Mouse (Mus musculus): ENCODE measurements around the gene Col6a2. TPM values are rescaled to one million over a fixed set of nuclear protein-coding genes. Genes with fewer than 3 reads are reported as not detected.

The Col6a2 gene
- polyA plus RNA-seq, 1 experiment: 628 TPM

DNA sequence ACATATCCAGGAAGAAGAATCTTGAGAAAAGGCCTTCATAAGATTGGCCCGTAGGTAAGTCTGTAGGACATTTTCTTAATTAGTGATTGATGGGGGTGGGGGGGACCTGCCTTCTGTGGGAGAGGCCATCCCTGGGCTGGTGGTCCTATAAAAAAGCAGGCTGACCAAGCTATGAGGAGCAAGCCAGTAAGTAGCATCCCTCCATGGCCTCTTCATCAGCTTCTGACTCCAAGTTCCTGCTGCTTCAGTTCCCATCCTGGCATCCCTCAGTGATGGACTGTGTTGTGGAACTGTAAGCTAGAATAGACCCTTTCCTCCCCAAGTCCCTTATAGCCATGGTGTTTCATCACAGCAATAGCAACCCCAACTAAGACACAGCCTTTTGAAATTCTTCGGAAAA, 16.5 kb upstream of the Col6a2 start:
- Histone ChIP-seq H3K27ac (ENCODE audit: insufficient read depth, low read length) (no peak overlapping the region), H3K4me1 (ENCODE audit: control insufficient read depth, insufficient read depth, low read length) (peaks cover 22% of the 10 kb centered on the region), H3K4me3 (ENCODE audit: insufficient read depth, low read length) (no peak overlapping the region)
- TF ChIP-seq CTCF (IDR thresholded peaks at IDR 0.05; ENCODE audit: borderline replicate concordance, insufficient read depth, low read length) (no peak), POLR2A (IDR thresholded peaks at IDR 0.05; ENCODE audit: low read depth, low read length) (no peak)

DNA sequence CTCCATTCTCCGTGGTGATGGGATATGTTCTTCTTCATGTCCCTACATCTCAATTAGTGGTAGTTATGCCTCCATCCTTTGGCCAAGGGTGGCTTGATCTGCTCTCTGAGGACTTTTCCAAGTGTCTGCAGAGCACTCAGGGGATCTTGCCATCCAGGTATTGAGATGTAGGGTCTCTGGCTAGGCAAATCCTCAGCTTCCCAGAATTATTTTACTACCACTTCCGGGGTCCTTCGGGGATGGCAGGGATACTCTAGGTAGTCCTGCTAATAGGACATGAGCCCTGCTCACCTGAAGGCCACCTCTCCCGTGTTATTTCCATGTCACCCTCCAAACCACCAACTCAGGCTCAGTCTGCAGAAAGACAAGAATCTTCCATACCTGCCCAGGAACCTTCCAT, 13.2 kb upstream of the Col6a2 start:
- peak overlapping the region; percentile 32 for H3K27ac ChIP-seq (ENCODE audit: insufficient read depth, low read length)
- peaks cover 26% of the 10 kb centered on the region for H3K4me1 ChIP-seq (ENCODE audit: control insufficient read depth, insufficient read depth, low read length)
- TF ChIP-seq CTCF (IDR thresholded peaks at IDR 0.05; ENCODE audit: borderline replicate concordance, insufficient read depth, low read length): no peak
- TF ChIP-seq POLR2A (IDR thresholded peaks at IDR 0.05; ENCODE audit: low read depth, low read length): no peak

GRCm38 (mm10) chr10:76636026-76636425, 12.6 kb upstream of the Col6a2 start:
- TF ChIP-seq CTCF (IDR thresholded peaks at IDR 0.05; ENCODE audit: borderline replicate concordance, insufficient read depth, low read length) (no peak), POLR2A (IDR thresholded peaks at IDR 0.05; ENCODE audit: low read depth, low read length) (no peak)
- no peak overlapping the region for H3K4me3 ChIP-seq (ENCODE audit: insufficient read depth, low read length)
- H3K4me1 ChIP-seq (ENCODE audit: control insufficient read depth, insufficient read depth, low read length): peaks cover 26% of the 10 kb centered on the region
- peak overlapping the region; percentile 32 for H3K27ac ChIP-seq (ENCODE audit: insufficient read depth, low read length)

More for the DNA sequence above, 13.2 kb upstream of the Col6a2 start:
- no peak overlapping the region for H3K4me3 ChIP-seq (ENCODE audit: insufficient read depth, low read length)

DNA sequence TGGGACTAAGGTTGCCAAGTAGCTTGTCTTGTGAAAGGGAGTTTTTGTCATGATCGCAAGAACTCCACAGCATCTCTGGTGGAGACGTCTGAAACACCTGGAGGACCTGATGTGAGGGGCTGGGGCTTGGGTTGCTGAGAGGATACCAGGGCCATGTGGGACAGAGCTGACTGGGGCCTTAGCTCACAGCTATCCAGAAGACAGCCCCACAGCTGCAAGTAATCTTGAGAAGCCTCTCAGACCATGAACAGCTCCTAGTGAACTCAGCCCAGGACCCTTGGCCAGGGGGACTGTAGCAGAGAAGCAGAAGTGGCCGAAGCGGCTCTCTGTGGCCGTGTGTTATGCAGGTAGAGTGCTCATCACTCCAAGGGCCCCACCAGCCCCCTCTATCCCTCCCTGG, 11.2 kb upstream of the Col6a2 start:
- peaks cover 26% of the 10 kb centered on the region for H3K4me1 ChIP-seq (ENCODE audit: control insufficient read depth, insufficient read depth, low read length)
- H3K27ac ChIP-seq (ENCODE audit: insufficient read depth, low read length): peak overlapping the region; percentile 51
- H3K4me3 ChIP-seq (ENCODE audit: insufficient read depth, low read length): no peak overlapping the region
- TF ChIP-seq POLR2A (IDR thresholded peaks at IDR 0.05; ENCODE audit: low read depth, low read length) (no peak), CTCF (IDR thresholded peaks at IDR 0.05; ENCODE audit: borderline replicate concordance, insufficient read depth, low read length) (no peak)

DNA sequence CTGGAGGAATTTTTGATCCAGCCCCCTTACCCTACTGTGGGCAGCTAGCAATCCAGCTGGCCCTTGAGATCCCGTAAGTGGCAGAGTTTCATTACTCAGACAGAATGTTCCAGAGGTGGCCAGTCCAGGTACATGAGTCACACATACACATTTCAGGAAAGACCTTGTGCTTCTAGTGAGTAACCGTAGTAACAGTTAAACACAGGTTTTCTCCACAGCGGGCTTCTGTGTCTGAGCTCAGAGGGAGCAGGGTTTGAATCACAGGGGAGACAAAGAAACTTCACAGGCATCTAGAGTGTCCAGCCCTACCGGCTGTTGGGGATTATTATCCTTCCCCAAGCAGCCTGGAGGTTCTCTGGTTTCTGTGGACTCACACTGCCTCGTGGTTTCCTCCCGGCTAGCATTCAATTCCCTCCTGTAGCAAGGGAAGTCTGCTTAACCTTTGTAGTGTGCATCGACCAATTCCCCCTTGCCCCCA, 10.7 kb upstream of the Col6a2 start:
- Histone ChIP-seq H3K27ac (ENCODE audit: insufficient read depth, low read length) (peak overlapping the region; percentile 51), H3K4me1 (ENCODE audit: control insufficient read depth, insufficient read depth, low read length) (peaks cover 26% of the 10 kb centered on the region), H3K4me3 (ENCODE audit: insufficient read depth, low read length) (no peak overlapping the region)
- TF ChIP-seq POLR2A (IDR thresholded peaks at IDR 0.05; ENCODE audit: low read depth, low read length) (no peak), CTCF (IDR thresholded peaks at IDR 0.05; ENCODE audit: borderline replicate concordance, insufficient read depth, low read length) (no peak)

GRCm38 (mm10) chr10:76632630-76633029, 9.2 kb upstream of the Col6a2 start:
- peak overlapping the region; percentile 51; the same call in 1 of the 2 replicates for H3K27ac ChIP-seq (ENCODE audit: insufficient read depth, low read length)

DNA sequence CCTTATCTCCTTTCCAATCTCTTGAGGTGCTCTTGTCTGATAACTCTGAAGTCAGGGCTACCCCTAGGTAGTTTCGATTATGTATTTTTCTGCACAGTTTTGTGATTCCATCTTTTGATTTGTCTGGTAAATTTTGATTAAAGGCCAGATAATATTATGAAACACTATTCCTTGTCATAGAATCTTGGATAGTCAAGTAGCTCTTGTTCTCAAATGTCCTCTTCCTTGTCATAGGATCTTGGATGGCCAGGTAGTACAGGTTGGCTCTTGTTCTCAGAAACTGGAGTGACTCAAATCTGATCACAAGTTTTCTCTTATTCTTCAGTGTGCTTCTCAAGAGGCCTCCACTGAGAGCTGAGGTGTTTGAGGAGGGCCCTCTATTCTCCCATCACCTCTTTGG, 7.2 kb upstream of the Col6a2 start:
- H3K27ac ChIP-seq (ENCODE audit: insufficient read depth, low read length): no peak overlapping the region

More at GRCm38 (mm10) chr10:76632630-76633029, 9.2 kb upstream of the Col6a2 start:
- TF ChIP-seq POLR2A (IDR thresholded peaks at IDR 0.05; ENCODE audit: low read depth, low read length): no peak
- no peak for TF ChIP-seq CTCF (IDR thresholded peaks at IDR 0.05; ENCODE audit: borderline replicate concordance, insufficient read depth, low read length)
- H3K4me1 ChIP-seq (ENCODE audit: control insufficient read depth, insufficient read depth, low read length): peaks cover 26% of the 10 kb centered on the region
- H3K4me3 ChIP-seq (ENCODE audit: insufficient read depth, low read length): no peak overlapping the region

DNA sequence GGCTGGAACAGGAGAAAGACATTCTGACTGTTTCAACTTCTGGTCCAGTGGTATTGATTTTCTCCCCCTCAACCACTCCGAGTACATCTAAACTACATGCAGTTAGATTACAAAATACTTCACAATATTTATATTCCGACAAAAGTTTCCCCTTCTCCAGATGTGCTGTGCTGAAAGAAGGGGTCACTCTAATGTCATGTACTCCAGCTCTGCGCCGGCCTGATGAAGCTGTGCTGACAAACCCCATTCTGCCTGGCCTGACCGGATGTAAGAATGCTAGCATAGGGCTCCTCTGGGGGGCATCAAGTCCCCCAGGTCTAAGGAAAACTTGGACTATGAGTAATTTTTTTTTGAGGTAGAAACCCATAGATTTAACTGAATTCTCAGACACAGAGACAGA, 4.3 kb upstream of the Col6a2 start:
- TF ChIP-seq POLR2A (IDR thresholded peaks at IDR 0.05; ENCODE audit: low read depth, low read length) (no peak), CTCF (IDR thresholded peaks at IDR 0.05; ENCODE audit: borderline replicate concordance, insufficient read depth, low read length) (no peak)
- no peak overlapping the region for H3K27ac ChIP-seq (ENCODE audit: insufficient read depth, low read length)
- H3K4me3 ChIP-seq (ENCODE audit: insufficient read depth, low read length): no peak overlapping the region
- H3K4me1 ChIP-seq (ENCODE audit: control insufficient read depth, insufficient read depth, low read length): no peaks in the 10 kb centered on the region

More for the DNA sequence above, 7.2 kb upstream of the Col6a2 start:
- Histone ChIP-seq H3K4me1 (ENCODE audit: control insufficient read depth, insufficient read depth, low read length) (peaks cover 17% of the 10 kb centered on the region), H3K4me3 (ENCODE audit: insufficient read depth, low read length) (no peak overlapping the region)
- no peak for TF ChIP-seq CTCF (IDR thresholded peaks at IDR 0.05; ENCODE audit: borderline replicate concordance, insufficient read depth, low read length)
- no peak for TF ChIP-seq POLR2A (IDR thresholded peaks at IDR 0.05; ENCODE audit: low read depth, low read length)

DNA sequence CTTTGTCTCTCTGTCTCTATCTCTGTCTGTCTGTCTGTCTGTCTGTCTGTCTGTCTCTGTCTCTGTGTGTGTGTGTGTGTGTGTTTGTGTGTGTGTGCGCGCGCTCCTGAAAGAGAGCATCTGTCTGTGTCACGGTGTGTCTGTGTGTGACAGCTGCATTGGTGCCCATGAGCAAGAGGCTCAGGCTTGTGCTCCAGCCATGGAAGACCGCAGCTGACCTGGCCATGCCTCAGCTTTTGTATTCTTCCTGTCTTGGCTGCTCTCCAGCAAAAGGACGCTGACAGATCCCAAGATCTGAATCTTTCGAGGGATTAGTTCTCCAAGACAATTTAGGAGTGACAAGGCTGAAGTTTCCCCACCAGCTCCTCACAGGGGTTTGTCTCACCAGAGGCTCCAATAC, 1.5 kb upstream of the Col6a2 start:
- H3K27ac ChIP-seq (ENCODE audit: insufficient read depth, low read length): no peak overlapping the region
- no peak for TF ChIP-seq CTCF (IDR thresholded peaks at IDR 0.05; ENCODE audit: borderline replicate concordance, insufficient read depth, low read length)
- no peak for TF ChIP-seq POLR2A (IDR thresholded peaks at IDR 0.05; ENCODE audit: low read depth, low read length)

GRCm38 (mm10) chr10:76623734-76624133, 304 bp upstream of the Col6a2 start:
- TF ChIP-seq CTCF (IDR thresholded peaks at IDR 0.05; ENCODE audit: borderline replicate concordance, insufficient read depth, low read length): no peak
- no peak for TF ChIP-seq POLR2A (IDR thresholded peaks at IDR 0.05; ENCODE audit: low read depth, low read length)
- H3K27ac ChIP-seq (ENCODE audit: insufficient read depth, low read length): peak overlapping the region; percentile 43; the same call in 1 of the 2 replicates
- no peak overlapping the region for H3K4me3 ChIP-seq (ENCODE audit: insufficient read depth, low read length)
- no peaks in the 10 kb centered on the region for H3K4me1 ChIP-seq (ENCODE audit: control insufficient read depth, insufficient read depth, low read length)

More for the DNA sequence above, 1.5 kb upstream of the Col6a2 start:
- Histone ChIP-seq H3K4me3 (ENCODE audit: insufficient read depth, low read length) (no peak overlapping the region), H3K4me1 (ENCODE audit: control insufficient read depth, insufficient read depth, low read length) (no peaks in the 10 kb centered on the region)

Data from embryonic fibroblast, embryonic 13.5 days (primary cell).